Mouse (Mus musculus) G1E (cell line): ENCODE data around the gene Frat1. TPM values are rescaled to one million over a fixed set of nuclear protein-coding genes. Genes with fewer than 3 reads are reported as not detected.

Experiments
- ATAC-seq: 2 replicates; pipeline ENCODE4 v1.8.0; 2016; ENCODE audit warnings: mild to moderate bottlenecking; ENCODE audit not compliant: insufficient number of reproducible peaks, poor library complexity, low FRiP score, severe bottlenecking; ENCODE audit errors: extremely low read depth
- DNase-seq: peaks from one replicate; pipeline ENCODE4 v3.0.0; 2012; ENCODE audit warnings: low spot score
- H3K27me3 ChIP-seq: 2 replicates; pipeline ENCODE4 v1.6.1; 2012; ENCODE audit warnings: mild to moderate bottlenecking, low read length, inconsistent platforms; ENCODE audit not compliant: insufficient read depth
- H3K36me3 ChIP-seq: replicated peaks from 2 replicates; pipeline ENCODE3; 2012; ENCODE audit warnings: mild to moderate bottlenecking, inconsistent platforms
- H3K4me1 ChIP-seq: 2 replicates; pipeline ENCODE4 v1.6.1; 2012; ENCODE audit warnings: low read depth, low read length, inconsistent platforms, mixed read lengths; ENCODE audit not compliant: insufficient read depth
- H3K4me3 ChIP-seq: 2 replicates; pipeline ENCODE4 v1.5.1; 2012; ENCODE audit warnings: low read depth, mild to moderate bottlenecking, inconsistent platforms, low read length, moderate library complexity, mixed read lengths
- H3K9me3 ChIP-seq: replicated peaks from 2 replicates; pipeline ENCODE4 v1.6.1; 2012; ENCODE audit warnings: inconsistent platforms
- CTCF ChIP-seq: IDR thresholded peaks from 2 replicates; pipeline ENCODE4 v1.5.1; 2012; ENCODE audit warnings: low read depth, low read length, inconsistent platforms, mixed read lengths
- GATA1 ChIP-seq: IDR thresholded peaks from 2 replicates; pipeline ENCODE4 v1.6.1; 2012; ENCODE audit warnings: borderline replicate concordance, low read length, inconsistent platforms, mixed read lengths
- GATA2 ChIP-seq: IDR thresholded peaks from 2 replicates; pipeline ENCODE4 v1.6.1; 2012; ENCODE audit warnings: low read depth, low read length, inconsistent platforms, borderline replicate concordance
- POLR2AphosphoS5 ChIP-seq: IDR thresholded peaks from 2 replicates; pipeline ENCODE4 v1.6.1; 2012; ENCODE audit warnings: low read depth, low read length, inconsistent platforms; ENCODE audit not compliant: insufficient replicate concordance
- TAL1 ChIP-seq: conservative IDR thresholded peaks from 2 replicates; pipeline ENCODE4 v1.6.1; 2012; ENCODE audit warnings: low read depth, low read length, inconsistent platforms, mixed read lengths
- polyA plus RNA-seq: library from polyadenylated mRNA; stranded (reverse); fragments of >175 nt; gene quantifications from 2 replicates; pipeline ENCODE4 v1.2.3, GENCODE M21; 2012
- total RNA-seq, 2 experiments: library from RNA; stranded (forward) in 1 of 2; stranded (reverse) in 1 of 2; fragments of 200-1000 nt in 1 of 2; fragments of >200 nt in 1 of 2; fragmentation: Nextera tagmentation in 1 of 2; gene quantifications; 2 replicates each; pipeline ENCODE4 v1.2.3; 2014 to 2017

Gene Frat1
- total and polyA plus RNA-seq, 3 experiments = 11.4 to 41.1 (median 17.9) TPM

GRCm38 (mm10) chr19:41822589-41822988, 7.2 kb upstream of the Frat1 start:
- Histone ChIP-seq H3K4me3 (no peak overlapping the region), H3K36me3 (no peaks in the 10 kb centered on the region), H3K27me3 (no peaks in the 10 kb centered on the region), H3K9me3 (no peaks in the 10 kb centered on the region), H3K4me1 (peaks cover 23% of the 10 kb centered on the region)
- ATAC-seq (no peak), DNase-seq (no peak)
- no peak for TF ChIP-seq CTCF
- no peak for TF ChIP-seq GATA2
- no peak for TF ChIP-seq TAL1
- TF ChIP-seq GATA1 = no peak
- TF ChIP-seq POLR2AphosphoS5 = no peak

DNA sequence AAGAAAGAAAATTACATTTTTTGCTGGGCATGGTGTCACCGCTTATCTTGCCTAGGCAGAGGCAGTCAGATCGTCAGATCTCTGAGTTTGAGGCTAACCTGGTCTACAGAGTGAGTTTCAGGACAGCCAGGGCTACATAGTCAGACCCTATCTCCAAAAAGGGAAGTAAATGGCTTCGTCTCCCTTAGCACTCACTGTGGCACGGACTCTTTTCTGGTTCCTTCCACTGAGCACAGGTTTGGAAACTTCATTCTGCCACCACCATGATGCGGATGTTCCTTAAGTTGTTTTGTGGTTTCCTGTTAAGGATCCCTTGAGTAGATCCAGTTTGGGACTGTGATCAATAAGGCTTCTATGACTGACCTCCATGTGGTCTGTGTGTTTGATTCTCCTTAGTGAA, 4.8 kb upstream of the Frat1 start:
- no peak for DNase-seq
- peaks cover 27% of the 10 kb centered on the region for H3K4me1 ChIP-seq
- no peaks in the 10 kb centered on the region for H3K27me3 ChIP-seq
- TF ChIP-seq POLR2AphosphoS5 = no peak
- TF ChIP-seq GATA1 = no peak
- TF ChIP-seq GATA2 = no peak
- TF ChIP-seq TAL1 = no peak
- TF ChIP-seq CTCF = no peak
- no peak for ATAC-seq
- no peak overlapping the region for H3K4me3 ChIP-seq
- no peaks in the 10 kb centered on the region for H3K9me3 ChIP-seq
- no peaks in the 10 kb centered on the region for H3K36me3 ChIP-seq

- Histone ChIP-seq H3K27me3 (no peaks in the 10 kb centered on the region), H3K4me1 (peaks cover 31% of the 10 kb centered on the region), H3K9me3 (no peaks in the 10 kb centered on the region), H3K36me3 (peaks cover 4% of the 10 kb centered on the region), H3K4me3 (no peak overlapping the region)
- no peak for DNase-seq
- no peak for ATAC-seq
- TF ChIP-seq TAL1 = no peak
- TF ChIP-seq POLR2AphosphoS5 = no peak
- no peak for TF ChIP-seq GATA1
- no peak for TF ChIP-seq CTCF
- no peak for TF ChIP-seq GATA2
These were observed 3.2 kb upstream of the Frat1 start for GRCm38 (mm10) chr19:41826529-41826928.

GRCm38 (mm10) chr19:41828941-41829340, 829 bp upstream of the Frat1 start:
- TF ChIP-seq CTCF (no peak), GATA1 (no peak), GATA2 (no peak), TAL1 (no peak), POLR2AphosphoS5 (no peak)
- Histone ChIP-seq H3K27me3 (no peaks in the 10 kb centered on the region), H3K4me3 (peak overlapping the region; percentile 94), H3K4me1 (peaks cover 48% of the 10 kb centered on the region), H3K9me3 (no peaks in the 10 kb centered on the region), H3K36me3 (peaks cover 24% of the 10 kb centered on the region)
- no peak for DNase-seq
- no peak for ATAC-seq

GRCm38 (mm10) chr19:41830106-41831031, 599 bp downstream of the Frat1 start:
- Histone ChIP-seq H3K27me3 (no peaks in the 10 kb centered on the region), H3K9me3 (no peaks in the 10 kb centered on the region), H3K4me3 (peak overlapping the region; percentile 94), H3K4me1 (peaks cover 49% of the 10 kb centered on the region), H3K36me3 (peaks cover 29% of the 10 kb centered on the region)
- ATAC-seq (no peak), DNase-seq (no peak)
- TF ChIP-seq GATA2 = no peak
- TF ChIP-seq GATA1 = no peak
- TF ChIP-seq TAL1 = no peak
- no peak for TF ChIP-seq CTCF
- TF ChIP-seq POLR2AphosphoS5 = no peak

DNA sequence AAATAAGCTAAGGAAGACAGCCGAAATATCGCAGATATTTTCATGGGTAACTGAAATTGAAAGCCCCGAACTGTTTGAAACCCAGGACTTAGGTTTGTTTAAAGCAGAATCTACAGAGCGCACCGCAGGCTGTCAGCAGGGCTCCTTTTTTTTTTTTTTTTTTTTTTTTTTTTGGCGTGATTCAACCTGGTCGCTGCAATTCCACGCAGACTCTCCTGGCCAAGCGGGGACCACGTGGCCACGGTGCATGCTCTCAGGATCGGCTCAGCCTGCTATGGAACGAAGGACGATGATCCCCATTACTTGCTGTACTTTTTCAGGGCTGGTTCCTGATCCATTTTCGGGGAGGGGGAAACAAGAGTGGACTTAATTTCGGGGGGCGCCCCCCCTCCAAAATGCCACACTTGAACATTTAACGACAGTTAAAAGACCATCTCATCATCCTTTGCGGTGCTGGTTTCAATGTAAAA, 1.4 kb downstream of the Frat1 start:
- no peak for TF ChIP-seq GATA2
- TF ChIP-seq CTCF = no peak
- no peak for TF ChIP-seq TAL1
- no peak for TF ChIP-seq GATA1
- TF ChIP-seq POLR2AphosphoS5 = no peak
- ATAC-seq = no peak
- DNase-seq = no peak
- Histone ChIP-seq H3K36me3 (peaks cover 29% of the 10 kb centered on the region), H3K4me1 (peaks cover 56% of the 10 kb centered on the region), H3K27me3 (no peaks in the 10 kb centered on the region), H3K9me3 (no peaks in the 10 kb centered on the region), H3K4me3 (peak overlapping the region; percentile 94)
